Mouse (Mus musculus) neural tube, embryonic 11.5 days (tissue): ENCODE measurements around the gene Adam8. TPM values are rescaled to one million over a fixed set of nuclear protein-coding genes. Genes with fewer than 3 reads are reported as not detected.
A peak's percentile ranks its signal among the peaks of the same experiment; 100 is the strongest.

ENCODE experiments used
- ATAC-seq: fragments of 200-750 bp; cut with Nextera tagmentation; 2 replicates; pipeline ENCODE4 v1.8.0; 2017; ENCODE audit warnings: moderate number of reproducible peaks, mild to moderate bottlenecking, moderate TSS enrichment, moderate library complexity; ENCODE audit not compliant: insufficient read depth, low FRiP score, low TSS enrichment
- DNase-seq: peaks from one replicate; pipeline ENCODE4 v3.0.0-alpha.2; 2015; ENCODE audit warnings: low spot score
- H3K27ac ChIP-seq: fragments of 300-500 bp; sonication (generic); 2 replicates; pipeline ENCODE4 v1.5.1; 2014; ENCODE audit warnings: low read depth, mild to moderate bottlenecking, low read length
- H3K27me3 ChIP-seq: fragments of 300-500 bp; sonication (generic); 2 replicates; pipeline ENCODE4 v1.6.1; 2014; ENCODE audit warnings: mild to moderate bottlenecking, low read length, mixed read lengths; ENCODE audit not compliant: control insufficient read depth, insufficient read depth
- H3K36me3 ChIP-seq: fragments of 300-500 bp; sonication (generic); 2 replicates; pipeline ENCODE4 v1.6.1; 2014; ENCODE audit warnings: mild to moderate bottlenecking, low read length, moderate library complexity, mixed read lengths; ENCODE audit not compliant: control insufficient read depth, insufficient read depth
- H3K4me1 ChIP-seq: fragments of 300-500 bp; sonication (generic); 2 replicates; pipeline ENCODE4 v1.6.1; 2014; ENCODE audit warnings: low read length, mixed read lengths; ENCODE audit not compliant: control insufficient read depth, insufficient read depth
- H3K4me2 ChIP-seq: fragments of 300-500 bp; sonication (generic); 2 replicates; pipeline ENCODE4 v1.6.1; 2014; ENCODE audit warnings: low read depth, mild to moderate bottlenecking, moderate library complexity
- H3K4me3 ChIP-seq: fragments of 300-500 bp; sonication (generic); 2 replicates; pipeline ENCODE4 v1.5.1; 2014; ENCODE audit warnings: low read depth, low read length
- H3K9ac ChIP-seq: fragments of 300-500 bp; sonication (generic); 2 replicates; pipeline ENCODE4 v1.6.1; 2014; ENCODE audit warnings: mild to moderate bottlenecking, low read length
- H3K9me3 ChIP-seq: fragments of 300-500 bp; sonication (generic); 2 replicates; pipeline ENCODE4 v1.6.1; 2016; ENCODE audit warnings: low read length; ENCODE audit not compliant: control insufficient read depth
- WGBS: fragments of 180-500 bp; shearing (Covaris S2); extraction: QIAGEN DNeasy Blood & Tissue Kit; methylation state at CpG from one replicate; pipeline ENCODE4 v1.1.7; 2014; 5-methylcytosine and 5-hydroxymethylcytosine counted together
- polyA plus RNA-seq: library from polyadenylated mRNA; unstranded; fragments of >200 nt; fragmentation: Nextera tagmentation; extraction: Ambion mirVana; gene quantifications from 2 replicates; pipeline ENCODE4 v1.2.1, GENCODE M21; 2014

The Adam8 gene
- polyA plus RNA-seq, 1 experiment from 2014 or later: 2.0 TPM

GRCm38 (mm10) chr7:139971436-139971835, 20.9 kb downstream of the Adam8 start:
- Histone ChIP-seq H3K4me2 (no peak overlapping the region), H3K27ac (no peak overlapping the region), H3K4me1 (no peaks in the 10 kb centered on the region), H3K27me3 (no peaks in the 10 kb centered on the region), H3K9ac (no peak overlapping the region), H3K4me3 (no peak overlapping the region), H3K36me3 (no peaks in the 10 kb centered on the region), H3K9me3 (no peaks in the 10 kb centered on the region)
- ATAC-seq: no peak
- 79% methylated on average over 6 of the region's 6 CpGs for WGBS
- DNase-seq: no peak

- H3K9me3 ChIP-seq: no peaks in the 10 kb centered on the region
- no peak for ATAC-seq
- H3K27me3 ChIP-seq: no peaks in the 10 kb centered on the region
- no peak overlapping the region for H3K9ac ChIP-seq
- no peak overlapping the region for H3K4me3 ChIP-seq
- no peak for DNase-seq
- H3K27ac ChIP-seq: no peak overlapping the region
- no peaks in the 10 kb centered on the region for H3K36me3 ChIP-seq
- no peak overlapping the region for H3K4me2 ChIP-seq
- H3K4me1 ChIP-seq: no peaks in the 10 kb centered on the region
- WGBS: 89% methylated on average over 5 of the region's 5 CpGs
Measured at GRCm38 (mm10) chr7:139970979-139971378, 21.4 kb downstream of the Adam8 start.

GRCm38 (mm10) chr7:139970216-139970919, 22.0 kb downstream of the Adam8 start:
- Histone ChIP-seq H3K4me1 (no peaks in the 10 kb centered on the region), H3K36me3 (no peaks in the 10 kb centered on the region), H3K9ac (no peak overlapping the region), H3K4me2 (no peak overlapping the region), H3K4me3 (no peak overlapping the region), H3K27me3 (no peaks in the 10 kb centered on the region), H3K27ac (no peak overlapping the region), H3K9me3 (no peaks in the 10 kb centered on the region)
- WGBS: 83% methylated on average over 10 of the region's 10 CpGs
- ATAC-seq (no peak), DNase-seq (no peak)

GRCm38 (mm10) chr7:139969348-139970130, 22.8 kb downstream of the Adam8 start:
- no peaks in the 10 kb centered on the region for H3K27me3 ChIP-seq
- WGBS: 44% methylated on average over 10 of the region's 10 CpGs
- H3K9me3 ChIP-seq: no peaks in the 10 kb centered on the region

GRCm38 (mm10) chr7:139968428-139968827, 23.9 kb downstream of the Adam8 start:
- WGBS: 57% methylated on average over 5 of the region's 5 CpGs
- H3K36me3 ChIP-seq: no peaks in the 10 kb centered on the region
- H3K9me3 ChIP-seq: no peaks in the 10 kb centered on the region
- H3K27me3 ChIP-seq: no peaks in the 10 kb centered on the region
- no peak overlapping the region for H3K4me2 ChIP-seq
- no peak for DNase-seq
- ATAC-seq: no peak
- H3K4me1 ChIP-seq: no peaks in the 10 kb centered on the region
- H3K9ac ChIP-seq: no peak overlapping the region
- H3K27ac ChIP-seq: no peak overlapping the region
- H3K4me3 ChIP-seq: no peak overlapping the region

More at GRCm38 (mm10) chr7:139969348-139970130, 22.8 kb downstream of the Adam8 start:
- no peak overlapping the region for H3K4me3 ChIP-seq
- no peak overlapping the region for H3K27ac ChIP-seq
- no peaks in the 10 kb centered on the region for H3K4me1 ChIP-seq
- peak; percentile 38; the same call in 1 of the 2 replicates for ATAC-seq
- H3K9ac ChIP-seq: no peak overlapping the region
- H3K36me3 ChIP-seq: no peaks in the 10 kb centered on the region
- DNase-seq: peak; percentile 80
- H3K4me2 ChIP-seq: no peak overlapping the region

- Histone ChIP-seq H3K9me3 (no peaks in the 10 kb centered on the region), H3K27me3 (no peaks in the 10 kb centered on the region), H3K4me1 (no peaks in the 10 kb centered on the region), H3K36me3 (no peaks in the 10 kb centered on the region), H3K27ac (no peak overlapping the region), H3K4me2 (no peak overlapping the region), H3K9ac (no peak overlapping the region), H3K4me3 (no peak overlapping the region)
- DNase-seq (no peak), ATAC-seq (no peak)
- 24% methylated on average over 4 of the region's 4 CpGs for WGBS
Measured at GRCm38 (mm10) chr7:139967175-139967574, 25.2 kb downstream of the Adam8 start.

GRCm38 (mm10) chr7:139963814-139964213, 28.5 kb downstream of the Adam8 start:
- DNase-seq: no peak
- H3K9me3 ChIP-seq: no peaks in the 10 kb centered on the region
- no peak overlapping the region for H3K27ac ChIP-seq
- H3K4me3 ChIP-seq: no peak overlapping the region
- no peaks in the 10 kb centered on the region for H3K4me1 ChIP-seq
- no peak overlapping the region for H3K9ac ChIP-seq
- H3K27me3 ChIP-seq: no peaks in the 10 kb centered on the region
- no peak overlapping the region for H3K4me2 ChIP-seq
- no peak for ATAC-seq
- H3K36me3 ChIP-seq: no peaks in the 10 kb centered on the region
- WGBS: 62% methylated on average over 4 of the region's 4 CpGs

- Histone ChIP-seq H3K27me3 (no peaks in the 10 kb centered on the region), H3K9ac (no peak overlapping the region), H3K36me3 (no peaks in the 10 kb centered on the region), H3K4me2 (no peak overlapping the region), H3K4me3 (no peak overlapping the region), H3K27ac (no peak overlapping the region), H3K4me1 (no peaks in the 10 kb centered on the region), H3K9me3 (no peaks in the 10 kb centered on the region)
- ATAC-seq (no peak), DNase-seq (no peak)
- WGBS: 85% methylated on average over 10 of the region's 10 CpGs
Measured at GRCm38 (mm10) chr7:139961141-139961540, 31.2 kb downstream of the Adam8 start.

GRCm38 (mm10) chr7:139957958-139958357, 34.4 kb downstream of the Adam8 start:
- H3K36me3 ChIP-seq: no peaks in the 10 kb centered on the region
- DNase-seq: no peak
- 45% methylated on average over 11 of the region's 11 CpGs for WGBS
- no peak overlapping the region for H3K4me3 ChIP-seq
- ATAC-seq: no peak
- no peaks in the 10 kb centered on the region for H3K4me1 ChIP-seq
- H3K27me3 ChIP-seq: no peaks in the 10 kb centered on the region
- H3K27ac ChIP-seq: no peak overlapping the region
- H3K9me3 ChIP-seq: no peaks in the 10 kb centered on the region
- H3K9ac ChIP-seq: no peak overlapping the region
- H3K4me2 ChIP-seq: no peak overlapping the region
